Mouse (Mus musculus): ENCODE measurements at regions not wholly inside any gene's neighbourhood (a gene's known extent, or its start where the extent isn't known, plus 50 kb on each side); places are given as distances from the start of the nearest gene placed in this dataset.
A peak's percentile ranks its signal among the peaks of the same experiment; 100 is the strongest.

DNA sequence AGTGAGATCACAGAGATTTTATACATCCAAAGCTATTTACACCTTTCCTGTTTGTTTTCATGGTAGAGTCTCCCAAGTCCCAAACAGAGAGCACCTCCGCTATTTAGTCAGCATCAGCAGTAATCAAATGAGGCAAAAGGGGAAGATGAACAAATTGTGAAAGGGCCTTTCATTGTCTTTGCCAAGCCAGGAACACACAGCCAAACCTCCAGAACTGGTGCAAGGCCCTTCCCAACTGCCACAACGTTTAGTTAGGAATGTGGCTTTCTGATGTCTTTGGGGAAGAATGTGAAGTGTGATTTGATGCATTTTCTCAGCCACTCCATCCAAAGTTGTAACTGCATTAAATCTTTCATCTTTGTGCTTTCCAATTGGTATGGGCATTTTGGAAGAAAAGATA lies 353.6 kb upstream of the Galnt5 start:
- Histone ChIP-seq H3K36me3 (ENCODE audit: control insufficient read depth, insufficient read depth, low read length) (no peaks in the 10 kb centered on the region), H3K9me3 (replicated peaks; ENCODE audit: control insufficient read depth, low read length, poor library complexity, severe bottlenecking) (no peaks in the 10 kb centered on the region), H3K4me3 (ENCODE audit: low read depth, low read length) (no peak overlapping the region), H3K9ac (ENCODE audit: low read depth, low read length) (no peak overlapping the region), H3K4me1 (ENCODE audit: control insufficient read depth, insufficient read depth, low read length) (no peaks in the 10 kb centered on the region), H3K4me2 (ENCODE audit: low read length) (no peak overlapping the region), H3K27me3 (ENCODE audit: control insufficient read depth, insufficient read depth, low read depth, low read length) (no peaks in the 10 kb centered on the region), H3K27ac (ENCODE audit: low read length) (no peak overlapping the region)
- WGBS = 75% methylated on average over 2 of the region's 2 CpGs
- ATAC-seq = no peak

DNA sequence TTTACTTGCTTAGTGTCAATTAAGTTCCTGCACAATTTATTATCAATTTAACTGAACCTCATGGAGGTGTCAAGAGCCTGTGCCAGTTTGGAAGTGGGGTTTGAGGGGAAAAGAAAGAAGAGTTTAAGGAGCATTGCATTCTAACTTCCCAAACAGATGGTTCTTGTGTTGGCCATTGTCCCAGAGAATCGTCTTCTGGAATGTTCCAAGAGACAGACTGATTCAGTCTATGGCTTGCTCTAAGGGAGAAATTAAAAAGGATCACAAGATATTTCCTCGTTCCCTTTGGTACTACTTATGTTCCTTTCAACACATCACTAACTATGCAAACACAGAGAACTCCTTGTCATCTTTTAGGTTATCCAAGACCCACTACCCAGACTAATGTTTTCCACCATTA lies 353.1 kb upstream of the Galnt5 start:
- Histone ChIP-seq H3K27ac (ENCODE audit: low read length) (no peak overlapping the region), H3K36me3 (ENCODE audit: control insufficient read depth, insufficient read depth, low read length) (no peaks in the 10 kb centered on the region), H3K4me1 (ENCODE audit: control insufficient read depth, insufficient read depth, low read length) (no peaks in the 10 kb centered on the region), H3K4me2 (ENCODE audit: low read length) (no peak overlapping the region), H3K4me3 (ENCODE audit: low read depth, low read length) (no peak overlapping the region), H3K9ac (ENCODE audit: low read depth, low read length) (no peak overlapping the region), H3K9me3 (replicated peaks; ENCODE audit: control insufficient read depth, low read length, poor library complexity, severe bottlenecking) (no peaks in the 10 kb centered on the region), H3K27me3 (ENCODE audit: control insufficient read depth, insufficient read depth, low read depth, low read length) (no peaks in the 10 kb centered on the region)
- ATAC-seq = no peak
- WGBS = 86% methylated on average over 2 of the region's 2 CpGs

DNA sequence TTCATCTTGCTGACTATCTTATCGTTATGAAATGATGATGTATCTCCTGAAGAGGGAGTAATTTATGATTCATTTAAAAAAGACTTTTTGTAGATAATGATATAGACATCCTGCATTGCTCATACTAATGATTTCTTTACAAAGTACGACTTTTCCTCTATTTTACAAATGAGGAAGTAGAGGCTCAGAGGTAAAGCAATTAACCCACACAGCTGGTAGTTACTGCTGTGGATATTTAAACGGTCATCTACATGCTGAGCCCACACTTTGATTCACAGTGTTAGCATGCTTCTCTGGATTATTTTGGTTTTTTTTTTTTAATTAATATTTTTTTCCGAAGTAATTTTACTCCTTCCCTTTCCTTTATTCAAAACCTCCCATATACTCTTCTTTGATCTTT lies 348.7 kb upstream of the Galnt5 start:
- no peak overlapping the region for H3K4me3 ChIP-seq (ENCODE audit: low read depth, low read length)

DNA sequence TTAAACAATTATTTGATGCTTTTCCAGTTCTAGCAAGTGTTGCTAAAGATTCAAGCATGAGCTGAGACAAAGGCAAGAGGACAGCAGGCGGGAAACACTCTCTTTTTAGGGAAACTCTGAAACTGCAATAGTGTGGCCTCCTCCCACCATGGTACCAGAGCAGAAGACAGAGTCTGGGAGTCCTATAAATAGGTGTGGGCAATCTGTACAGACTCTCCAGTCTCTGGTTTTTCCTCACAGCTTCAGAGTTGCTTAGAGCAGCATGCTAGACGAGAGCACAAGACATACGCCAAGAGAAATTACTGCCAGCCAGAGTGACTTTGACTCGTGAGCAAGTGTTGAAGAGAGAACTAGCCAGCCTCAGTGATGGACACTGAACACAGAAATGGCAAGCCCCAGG lies 340.3 kb upstream of the Galnt5 start:
- H3K36me3 ChIP-seq (ENCODE audit: control insufficient read depth, insufficient read depth, low read length) = no peaks in the 10 kb centered on the region

More for the DNA sequence above, 348.7 kb upstream of the Galnt5 start:
- 70% methylated on average over 4 of the region's 4 CpGs for WGBS
- no peak overlapping the region for H3K27ac ChIP-seq (ENCODE audit: low read length)
- H3K4me2 ChIP-seq (ENCODE audit: low read length) = no peak overlapping the region
- no peaks in the 10 kb centered on the region for H3K36me3 ChIP-seq (ENCODE audit: control insufficient read depth, insufficient read depth, low read length)
- H3K9ac ChIP-seq (ENCODE audit: low read depth, low read length) = no peak overlapping the region
- ATAC-seq = no peak
- H3K9me3 ChIP-seq (replicated peaks; ENCODE audit: control insufficient read depth, low read length, poor library complexity, severe bottlenecking) = no peaks in the 10 kb centered on the region
- no peaks in the 10 kb centered on the region for H3K4me1 ChIP-seq (ENCODE audit: control insufficient read depth, insufficient read depth, low read length)
- H3K27me3 ChIP-seq (ENCODE audit: control insufficient read depth, insufficient read depth, low read depth, low read length) = no peaks in the 10 kb centered on the region

DNA sequence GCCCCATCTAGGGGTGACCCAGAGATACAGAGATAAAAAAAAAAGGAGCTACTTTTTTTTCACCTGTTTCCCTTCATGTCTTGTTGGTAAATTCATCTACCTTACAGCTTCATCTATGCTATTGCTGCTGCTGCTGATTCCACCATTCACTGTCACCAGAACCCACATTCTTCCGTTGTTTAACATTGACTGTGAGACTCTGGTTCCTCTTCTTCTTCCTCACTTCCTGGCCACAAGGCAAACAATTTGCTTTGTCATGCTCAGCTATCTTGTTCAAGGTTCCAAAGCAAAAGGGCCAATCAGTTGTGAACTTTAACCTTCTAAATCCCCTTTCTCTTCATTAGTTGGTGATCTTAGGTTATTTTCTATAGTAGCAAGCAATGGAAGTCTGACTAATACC lies 335.8 kb upstream of the Galnt5 start:
- no peak for ATAC-seq
- H3K27ac ChIP-seq (ENCODE audit: low read length) = no peak overlapping the region
- no peaks in the 10 kb centered on the region for H3K36me3 ChIP-seq (ENCODE audit: control insufficient read depth, insufficient read depth, low read length)
- H3K4me2 ChIP-seq (ENCODE audit: low read length) = no peak overlapping the region
- H3K27me3 ChIP-seq (ENCODE audit: control insufficient read depth, insufficient read depth, low read depth, low read length) = no peaks in the 10 kb centered on the region
- no peak overlapping the region for H3K9ac ChIP-seq (ENCODE audit: low read depth, low read length)
- WGBS = 85% methylated on average over 1 of the region's 1 CpGs
- H3K4me1 ChIP-seq (ENCODE audit: control insufficient read depth, insufficient read depth, low read length) = no peaks in the 10 kb centered on the region
- no peaks in the 10 kb centered on the region for H3K9me3 ChIP-seq (replicated peaks; ENCODE audit: control insufficient read depth, low read length, poor library complexity, severe bottlenecking)
- no peak overlapping the region for H3K4me3 ChIP-seq (ENCODE audit: low read depth, low read length)

More for the DNA sequence above, 340.3 kb upstream of the Galnt5 start:
- Histone ChIP-seq H3K4me1 (ENCODE audit: control insufficient read depth, insufficient read depth, low read length) (no peaks in the 10 kb centered on the region), H3K27ac (ENCODE audit: low read length) (no peak overlapping the region), H3K4me3 (ENCODE audit: low read depth, low read length) (no peak overlapping the region), H3K9me3 (replicated peaks; ENCODE audit: control insufficient read depth, low read length, poor library complexity, severe bottlenecking) (no peaks in the 10 kb centered on the region), H3K27me3 (ENCODE audit: control insufficient read depth, insufficient read depth, low read depth, low read length) (no peaks in the 10 kb centered on the region), H3K4me2 (ENCODE audit: low read length) (no peak overlapping the region), H3K9ac (ENCODE audit: low read depth, low read length) (no peak overlapping the region)
- no peak for ATAC-seq
- 88% methylated on average over 4 of the region's 4 CpGs for WGBS

DNA sequence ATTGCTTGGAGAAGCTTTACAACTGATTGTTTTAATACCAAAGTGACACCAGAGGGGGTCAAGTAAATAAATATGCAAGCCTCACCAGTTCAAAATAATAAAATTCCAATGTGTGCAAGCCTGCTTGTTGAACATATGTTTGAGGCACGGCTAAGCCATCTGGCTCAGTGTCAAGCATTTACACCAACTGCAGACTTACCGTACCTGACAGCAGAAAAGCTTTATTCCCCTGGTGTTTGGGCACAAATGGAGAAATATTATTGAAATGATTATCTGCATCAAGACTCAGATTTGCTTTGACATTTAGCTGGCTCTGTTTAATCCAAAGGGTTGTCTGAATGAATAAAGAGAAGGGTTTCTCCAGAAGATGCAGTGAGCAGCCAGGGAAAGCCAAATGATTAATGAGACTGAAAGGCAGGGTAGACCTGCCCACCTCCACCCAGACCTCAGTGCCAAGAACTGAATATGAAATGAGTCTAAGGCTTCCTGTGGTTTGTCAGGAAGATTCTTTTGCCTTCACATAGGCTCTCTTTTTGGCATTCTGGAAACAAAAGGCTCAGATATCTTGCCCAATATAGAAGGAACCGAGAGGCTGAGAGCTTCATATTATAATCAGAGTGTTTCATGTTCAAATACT lies 325.6 kb upstream of the Galnt5 start:
- Histone ChIP-seq H3K27me3 (ENCODE audit: control insufficient read depth, insufficient read depth, low read depth, low read length) (no peaks in the 10 kb centered on the region), H3K4me3 (ENCODE audit: low read depth, low read length) (no peak overlapping the region), H3K27ac (ENCODE audit: low read length) (no peak overlapping the region), H3K36me3 (ENCODE audit: control insufficient read depth, insufficient read depth, low read length) (no peaks in the 10 kb centered on the region), H3K9ac (ENCODE audit: low read depth, low read length) (no peak overlapping the region), H3K9me3 (replicated peaks; ENCODE audit: control insufficient read depth, low read length, poor library complexity, severe bottlenecking) (no peaks in the 10 kb centered on the region), H3K4me1 (ENCODE audit: control insufficient read depth, insufficient read depth, low read length) (no peaks in the 10 kb centered on the region), H3K4me2 (ENCODE audit: low read length) (no peak overlapping the region)
- ATAC-seq = no peak
- WGBS = 37% methylated on average over 3 of the region's 3 CpGs

DNA sequence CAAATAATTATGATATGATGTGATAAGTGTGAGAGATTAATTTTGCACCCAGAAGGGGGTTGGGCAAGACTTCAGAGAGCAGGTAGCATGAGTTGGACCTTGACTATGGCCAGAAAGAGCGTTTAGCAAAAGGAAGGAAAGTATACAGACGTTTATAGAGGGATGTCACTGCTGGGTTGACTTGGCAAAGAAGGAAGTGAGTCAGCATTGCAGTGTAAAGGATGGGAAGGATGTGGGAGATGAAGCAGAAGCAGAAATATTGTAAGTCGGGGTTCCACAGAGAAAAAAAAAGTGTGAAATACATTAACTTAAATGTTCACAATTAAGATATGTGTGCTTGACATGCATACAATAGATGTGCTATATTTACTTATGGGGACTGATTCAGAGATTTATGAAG lies 307.8 kb upstream of the Galnt5 start:
- H3K9me3 ChIP-seq (replicated peaks; ENCODE audit: control insufficient read depth, low read length, poor library complexity, severe bottlenecking) = no peaks in the 10 kb centered on the region
- no peaks in the 10 kb centered on the region for H3K4me1 ChIP-seq (ENCODE audit: control insufficient read depth, insufficient read depth, low read length)
- no peak overlapping the region for H3K27ac ChIP-seq (ENCODE audit: low read length)
- no peak overlapping the region for H3K4me3 ChIP-seq (ENCODE audit: low read depth, low read length)
- no peak overlapping the region for H3K4me2 ChIP-seq (ENCODE audit: low read length)
- 77% methylated on average over 3 of the region's 3 CpGs for WGBS
- peaks cover 3% of the 10 kb centered on the region; the same call in 1 of the 2 replicates for H3K27me3 ChIP-seq (ENCODE audit: control insufficient read depth, insufficient read depth, low read depth, low read length)
- H3K9ac ChIP-seq (ENCODE audit: low read depth, low read length) = no peak overlapping the region
- H3K36me3 ChIP-seq (ENCODE audit: control insufficient read depth, insufficient read depth, low read length) = no peaks in the 10 kb centered on the region
- ATAC-seq = no peak

DNA sequence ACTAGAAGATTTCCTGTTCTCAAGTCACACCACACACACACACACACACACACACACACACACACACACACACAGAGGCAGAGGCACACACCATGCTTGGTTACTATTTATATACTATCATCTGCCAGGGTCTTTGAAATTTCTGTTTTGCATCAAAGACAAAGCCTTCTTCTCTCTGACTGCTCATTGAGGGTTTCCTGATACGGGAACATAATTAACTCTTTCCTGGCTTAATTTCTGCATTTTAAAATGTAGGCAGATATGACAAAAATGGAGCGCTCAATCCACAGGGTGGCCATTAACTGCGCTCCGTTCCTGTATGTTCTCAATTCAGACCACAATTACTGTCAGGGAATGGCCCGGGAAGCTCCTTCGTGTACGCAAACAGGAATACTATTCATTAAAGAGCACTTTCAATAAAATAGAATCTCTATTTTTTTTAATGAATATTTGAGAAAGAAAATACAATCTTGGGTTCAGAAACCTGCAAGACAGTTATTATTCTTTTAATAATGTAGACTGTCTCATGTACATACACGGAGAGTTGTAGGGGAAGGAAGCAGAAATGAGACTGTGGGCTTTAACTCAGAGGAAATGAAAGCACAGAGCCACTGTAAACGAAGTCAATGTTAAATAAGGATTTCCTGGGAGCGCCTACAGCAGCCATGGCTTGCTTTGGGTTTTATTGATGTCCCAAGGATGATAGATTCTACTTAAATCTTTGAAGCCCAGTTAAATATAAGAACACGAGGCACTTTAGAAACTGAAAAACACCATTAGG lies 300.5 kb upstream of the Galnt5 start:
- H3K27me3 ChIP-seq (ENCODE audit: control insufficient read depth, insufficient read depth, low read depth, low read length) = peaks cover 9% of the 10 kb centered on the region
- no peaks in the 10 kb centered on the region for H3K9me3 ChIP-seq (replicated peaks; ENCODE audit: control insufficient read depth, low read length, poor library complexity, severe bottlenecking)
- 35% methylated on average over 11 of the region's 11 CpGs for WGBS
- H3K4me3 ChIP-seq (ENCODE audit: low read depth, low read length) = no peak overlapping the region
- no peak overlapping the region for H3K9ac ChIP-seq (ENCODE audit: low read depth, low read length)
- H3K4me1 ChIP-seq (ENCODE audit: control insufficient read depth, insufficient read depth, low read length) = no peaks in the 10 kb centered on the region
- no peaks in the 10 kb centered on the region for H3K36me3 ChIP-seq (ENCODE audit: control insufficient read depth, insufficient read depth, low read length)
- H3K4me2 ChIP-seq (ENCODE audit: low read length) = peak overlapping the region; percentile 39
- H3K27ac ChIP-seq (ENCODE audit: low read length) = 0 out of 2 replicates have a peak overlapping the region, but pooled peaks have one; percentile 13
- ATAC-seq = no peak

DNA sequence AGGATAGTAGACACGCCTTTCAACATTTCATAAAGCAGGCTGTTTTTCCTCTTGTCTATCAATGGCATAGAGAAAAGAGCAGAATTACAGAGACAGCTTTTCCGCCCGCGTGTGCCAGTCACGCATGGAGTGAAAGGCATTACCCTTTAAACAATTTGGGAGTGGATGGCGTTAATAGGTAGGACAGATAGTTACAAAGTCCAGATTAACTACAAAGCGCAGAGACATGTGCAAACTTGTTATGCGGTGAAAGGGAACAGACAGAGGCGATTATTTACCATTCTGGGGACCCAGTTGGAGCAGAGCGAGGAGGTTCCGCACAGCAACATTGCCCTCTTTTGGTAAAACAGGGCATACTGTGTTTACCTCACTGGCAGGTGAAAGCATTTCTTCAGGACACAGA lies 299.0 kb upstream of the Galnt5 start:
- H3K27ac ChIP-seq (ENCODE audit: low read length) = no peak overlapping the region; the same call in 1 of the 2 replicates
- 0 out of 2 replicates have a peak overlapping the region, but pooled peaks have one; percentile 16 for H3K9ac ChIP-seq (ENCODE audit: low read depth, low read length)
- 1% methylated on average over 11 of the region's 11 CpGs for WGBS

More for the DNA sequence above, 299.0 kb upstream of the Galnt5 start:
- no peaks in the 10 kb centered on the region for H3K36me3 ChIP-seq (ENCODE audit: control insufficient read depth, insufficient read depth, low read length)
- peaks cover 13% of the 10 kb centered on the region for H3K27me3 ChIP-seq (ENCODE audit: control insufficient read depth, insufficient read depth, low read depth, low read length)
- no peaks in the 10 kb centered on the region for H3K9me3 ChIP-seq (replicated peaks; ENCODE audit: control insufficient read depth, low read length, poor library complexity, severe bottlenecking)
- H3K4me3 ChIP-seq (ENCODE audit: low read depth, low read length) = peak overlapping the region; percentile 32
- peak; percentile 96 for ATAC-seq
- H3K4me2 ChIP-seq (ENCODE audit: low read length) = peak overlapping the region; percentile 56
- no peaks in the 10 kb centered on the region for H3K4me1 ChIP-seq (ENCODE audit: control insufficient read depth, insufficient read depth, low read length)

Measured in midbrain, embryonic 16.5 days (tissue).